In genomic region chr2:27247487-27247863, GRCm38 (mm10) we compare ENCODE assay signal across 8 mouse cellular contexts. TPM values are rescaled to one million over a fixed set of nuclear protein-coding genes. Genes with fewer than 3 reads are reported as not detected.
DNase-seq lines count a peak whose midpoint lies in the region; ATAC-seq and TF ChIP-seq lines count a peak whose summit lies in the region.

No protein-coding gene starts in this region.

- no peak; the same call in 1 of the 2 replicates for TF ChIP-seq EP300 in liver, postnatal 0 days (IDR thresholded peaks at IDR 0.05; ENCODE audit: low read depth)

- peak overlapping the region; percentile 88 for H3K27ac ChIP-seq in kidney, embryonic 16.5 days (ENCODE audit: low read length)
- peak overlapping the region; percentile 39; the same call in 1 of the 2 replicates for H3K27ac ChIP-seq in embryonic facial prominence, embryonic 15.5 days (replicated peaks)
- peak overlapping the region; percentile 98 for H3K27ac ChIP-seq in liver, postnatal 0 days (ENCODE audit: low read depth)

- H3K4me1 ChIP-seq in kidney, embryonic 16.5 days (ENCODE audit: insufficient read depth, low read length), result peaks cover 26% of the 10 kb centered on the region
- peaks cover 12% of the 10 kb centered on the region for H3K4me1 ChIP-seq in embryonic facial prominence, embryonic 15.5 days
- peaks cover 12% of the 10 kb centered on the region; the same call in 1 of the 2 replicates for H3K4me1 ChIP-seq in liver, postnatal 0 days (ENCODE audit: insufficient read depth)

- ATAC-seq in frontal cortex, adult (ENCODE audit: low TSS enrichment), result 0 out of 2 replicates have a peak, but pooled peaks have one; percentile 16
- ATAC-seq in kidney, embryonic 16.5 days (ENCODE audit: low FRiP score, low TSS enrichment), result no peak; the same call in 1 of the 2 replicates
- peak; percentile 52; the same call in 1 of the 2 replicates for ATAC-seq in embryonic facial prominence, embryonic 15.5 days (ENCODE audit: insufficient number of reproducible peaks, low FRiP score, low TSS enrichment, low read depth)
- peak; percentile 39 for ATAC-seq in liver, postnatal 0 days

- no peak for DNase-seq in frontal cortex, postnatal 14 days (ENCODE audit: low spot score in 2 of 2)
- no peak for DNase-seq in kidney, adult 8-10 months
- DNase-seq in liver, postnatal 0 days, result no peak
- no peak for DNase-seq in thymus, postnatal 36 days
- no peak for DNase-seq in left cerebral cortex, adult 18-20 months (ENCODE audit: low spot score in 2 of 2)

- WGBS in kidney, embryonic 16.5 days, result 24% methylated on average over 2 of the region's 2 CpGs
- 49% methylated on average over 2 of the region's 2 CpGs for whole genome bisulfite sequencing in embryonic facial prominence, embryonic 15.5 days
- 32% methylated on average over 2 of the region's 2 CpGs for WGBS in liver, postnatal 0 days (ENCODE audit: insufficient replicate concordance)

- no peak for TF ChIP-seq CTCF in liver, postnatal 0 days (IDR thresholded peaks at IDR 0.05; ENCODE audit: low read depth)

- H3K4me3 ChIP-seq in kidney, embryonic 16.5 days (ENCODE audit: low read length), result no peak overlapping the region
- no peak overlapping the region for H3K4me3 ChIP-seq in embryonic facial prominence, embryonic 15.5 days (replicated peaks)
- H3K4me3 ChIP-seq in liver, postnatal 0 days (ENCODE audit: low read depth, low read length), result no peak overlapping the region

- H3K9ac ChIP-seq in kidney, embryonic 16.5 days (replicated peaks; ENCODE audit: low read length), result peak overlapping the region; percentile 39
- H3K9ac ChIP-seq in embryonic facial prominence, embryonic 15.5 days, result no peak overlapping the region
- H3K9ac ChIP-seq in liver, postnatal 0 days (replicated peaks), result peak overlapping the region; percentile 65

- H3K9me3 ChIP-seq in kidney, embryonic 16.5 days (ENCODE audit: low read length), result no peaks in the 10 kb centered on the region
- no peaks in the 10 kb centered on the region for H3K9me3 ChIP-seq in embryonic facial prominence, embryonic 15.5 days (replicated peaks)
- no peaks in the 10 kb centered on the region for H3K9me3 ChIP-seq in liver, postnatal 0 days (ENCODE audit: low read length)

- H3K27me3 ChIP-seq in kidney, embryonic 16.5 days (ENCODE audit: insufficient read depth, low read length), result no peaks in the 10 kb centered on the region
- no peaks in the 10 kb centered on the region for H3K27me3 ChIP-seq in embryonic facial prominence, embryonic 15.5 days
- H3K27me3 ChIP-seq in liver, postnatal 0 days (ENCODE audit: insufficient read depth, low read length), result no peaks in the 10 kb centered on the region

- 0 out of 2 replicates have a peak, but pooled peaks cover 4% of the 10 kb centered on the region for H3K36me3 ChIP-seq in kidney, embryonic 16.5 days (ENCODE audit: insufficient read depth, low read length)
- no peaks in the 10 kb centered on the region for H3K36me3 ChIP-seq in embryonic facial prominence, embryonic 15.5 days
- no peaks in the 10 kb centered on the region for H3K36me3 ChIP-seq in liver, postnatal 0 days (replicated peaks; ENCODE audit: insufficient read depth, low read length)

- peak overlapping the region; percentile 42 for H3K4me2 ChIP-seq in kidney, embryonic 16.5 days (replicated peaks; ENCODE audit: low read depth, low read length)
- peak overlapping the region; percentile 34 for H3K4me2 ChIP-seq in embryonic facial prominence, embryonic 15.5 days (replicated peaks)
- H3K4me2 ChIP-seq in liver, postnatal 0 days (ENCODE audit: low read depth, low read length), result peak overlapping the region; percentile 41

RNA-seq across cellular contexts. Expression of gene Sardh, which starts 0.7 kb away (rescaled TPM):
- polyA plus RNA-seq in kidney, embryonic 16.5 days (2015; fragmentation: Nextera tagmentation; extraction: Ambion mirVana), result 64.7 and 71.3 TPM in 2 replicates
- polyA plus RNA-seq in embryonic facial prominence, embryonic 15.5 days (2015; fragmentation: Nextera tagmentation; extraction: Ambion mirVana), result 6.3 and 8.5 TPM in 2 replicates
- 145 and 152 TPM in 2 replicates for polyA plus RNA-seq in liver, postnatal 0 days (2015; fragmentation: Nextera tagmentation; extraction: Ambion mirVana)
- total RNA-seq in left cerebral cortex, adult 18-20 months (2021), result 1 to 10 TPM; 6.3 to 6.7 TPM

Comparison
In these comparisons a context has a peak if more than half of its experiments do, and no peak if none do; other contexts are left out.
1. H3K27ac ChIP-seq: peak in every context shown above with its lines; median percentile 98 in liver, postnatal 0 days; 88 in kidney, embryonic 16.5 days; 39 in embryonic facial prominence, embryonic 15.5 days.